ENCODE assay signal across 27 mouse cellular contexts in genomic region chr11:86517229-86517628, GRCm38 (mm10).
"Had no signal": no experiment of that assay in that cellular context is flagged by ENCODE, and none has a peak within 500 bp of the region (broad histone marks: within the 10 kb centered on the region; RNA-seq: fewer than 3 reads in every experiment).

No protein-coding gene starts in this region.

- H3K27me3 ChIP-seq: heart, embryonic 12.5 days; hindbrain, embryonic 12.5 days; kidney, embryonic 15.5 days; limb, embryonic 13.5 days; limb, embryonic 15.5 days; liver, embryonic 12.5 days had no signal

- H3K9ac ChIP-seq: heart, embryonic 12.5 days; hindbrain, embryonic 12.5 days; hindbrain, embryonic 14.5 days; kidney, embryonic 15.5 days; limb, embryonic 13.5 days; limb, embryonic 15.5 days; liver, embryonic 12.5 days; liver, embryonic 14.5 days had no signal

- H3K27ac ChIP-seq: gastrocnemius, adult 2 months; heart, embryonic 10.5 days; hindbrain, embryonic 10.5 days; hindbrain, embryonic 12.5 days; hindbrain, embryonic 14.5 days; kidney, embryonic 15.5 days; kidney, postnatal 0 days; limb, embryonic 13.5 days; limb, embryonic 15.5 days; liver, embryonic 12.5 days; liver, embryonic 14.5 days had no signal

- ATAC-seq: hindbrain, embryonic 16.5 days; intestine, embryonic 16.5 days; liver, embryonic 12.5 days had no signal

- H3K4me3 ChIP-seq: gastrocnemius, adult 2 months; heart, embryonic 10.5 days; heart, embryonic 12.5 days; hindbrain, embryonic 10.5 days; hindbrain, embryonic 12.5 days; kidney, embryonic 15.5 days; limb, embryonic 13.5 days; limb, embryonic 15.5 days; liver, embryonic 12.5 days had no signal

- H3K4me2 ChIP-seq: heart, embryonic 12.5 days; hindbrain, embryonic 12.5 days; hindbrain, embryonic 14.5 days; kidney, embryonic 15.5 days; limb, embryonic 13.5 days; limb, embryonic 15.5 days; liver, embryonic 12.5 days had no signal

- H3K4me1 ChIP-seq: heart, embryonic 10.5 days; heart, embryonic 12.5 days; hindbrain, embryonic 10.5 days; hindbrain, embryonic 12.5 days; kidney, embryonic 15.5 days; limb, embryonic 13.5 days; limb, embryonic 15.5 days; liver, embryonic 12.5 days had no signal

- H3K9me3 ChIP-seq: heart, embryonic 10.5 days; hindbrain, embryonic 10.5 days; hindbrain, embryonic 12.5 days; kidney, embryonic 15.5 days; limb, embryonic 13.5 days; limb, embryonic 15.5 days; liver, embryonic 12.5 days had no signal

- DNase-seq: gastrocnemius, adult 2 months; gastrocnemius, postnatal 10 days; gastrocnemius, postnatal 36 days; heart, adult 18-20 months; heart, postnatal 10 days; heart, postnatal 4 days; kidney, adult 11 months; kidney, adult 2 months; kidney, adult 9 months; kidney, postnatal 14 days; kidney, postnatal 36 days; layer of hippocampus, adult 9-11 months; layer of hippocampus, postnatal 36 days; left cerebral cortex, postnatal 4 days had no signal
